Mouse (Mus musculus) spleen, adult 2 months (tissue): ENCODE data around the gene Flii. TPM values are rescaled to one million over a fixed set of nuclear protein-coding genes. Genes with fewer than 3 reads are reported as not detected.

Experiments used
- DNase-seq, 2 experiments: peaks; one replicate each; pipeline versions ENCODE4 v3.0.0 to v3.0.0-alpha.2; 2012 to 2021; ENCODE audit warnings: low spot score in 2 of 2, low read depth in 1 of 2
- H3K27ac ChIP-seq: fragments of 200-500 bp; 2 replicates; pipeline ENCODE4 v1.5.1; 2012; ENCODE audit warnings: low read length, inconsistent platforms; ENCODE audit not compliant: insufficient read depth
- H3K27me3 ChIP-seq: fragments of 200-500 bp; 2 replicates; pipeline ENCODE4 v1.6.1; 2012; ENCODE audit warnings: mild to moderate bottlenecking, moderate library complexity, low read length, inconsistent platforms; ENCODE audit not compliant: control insufficient read depth, insufficient read depth
- H3K36me3 ChIP-seq: fragments of 200-500 bp; 2 replicates; pipeline ENCODE4 v1.6.1; 2012; ENCODE audit warnings: mild to moderate bottlenecking, low read length, inconsistent platforms; ENCODE audit not compliant: control insufficient read depth, insufficient read depth
- H3K4me1 ChIP-seq: fragments of 200-500 bp; 2 replicates; pipeline ENCODE4 v1.6.1; 2011; ENCODE audit warnings: inconsistent platforms; ENCODE audit not compliant: control insufficient read depth, insufficient read depth, insufficient read length
- H3K4me3 ChIP-seq: fragments of 200-500 bp; 2 replicates; pipeline ENCODE4 v1.5.1; 2011; ENCODE audit warnings: mild to moderate bottlenecking, inconsistent platforms; ENCODE audit not compliant: insufficient read depth, insufficient read length; ENCODE audit errors: extremely low read depth
- CTCF ChIP-seq: fragments of 200-500 bp; IDR thresholded peaks from 2 replicates; pipeline ENCODE4 v1.5.1; 2011; ENCODE audit warnings: mild to moderate bottlenecking, inconsistent platforms; ENCODE audit not compliant: insufficient read depth, insufficient read length, insufficient replicate concordance; ENCODE audit errors: extremely low read depth
- POLR2A ChIP-seq: fragments of 200-500 bp; IDR thresholded peaks from 2 replicates; pipeline ENCODE4 v1.6.1; 2011; ENCODE audit warnings: low read depth, low read length, inconsistent platforms
- WGBS: fragments of 180-500 bp; shearing (Covaris S2); methylation state at CpG from one replicate; pipeline ENCODE4 v1.1.7; 2018; 5-methylcytosine and 5-hydroxymethylcytosine counted together
- polyA plus RNA-seq: library from polyadenylated mRNA; depleted of rRNA; stranded (reverse); fragments of >200 nt; gene quantifications from 2 replicates; pipeline ENCODE4 v1.2.3, GENCODE M21; 2012

The Flii gene
- polyA plus RNA-seq, 1 experiment = 164 TPM

DNA sequence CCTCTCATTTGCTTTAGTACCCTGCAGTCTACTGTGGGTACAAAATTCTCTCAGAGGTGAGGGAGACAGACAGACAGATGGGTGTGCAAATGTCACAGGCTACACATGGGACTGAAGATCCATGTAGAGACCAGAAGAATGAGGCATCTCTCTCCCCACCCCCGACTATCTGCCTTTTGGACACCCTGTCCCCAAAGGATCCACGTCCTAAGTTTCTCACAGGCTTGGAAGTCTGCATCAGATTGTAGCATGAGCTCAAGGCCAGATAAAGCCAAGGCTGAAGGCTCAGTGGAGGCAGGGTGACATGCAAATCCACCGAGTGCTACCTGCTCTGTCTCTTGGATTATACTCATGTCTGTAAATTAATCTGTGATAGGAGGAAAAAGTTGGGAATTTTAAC lies 9.4 kb upstream of the Flii start:
- WGBS = 87% methylated on average over 3 of the region's 3 CpGs
- Histone ChIP-seq H3K27me3 (no peaks in the 10 kb centered on the region), H3K27ac (no peak overlapping the region), H3K36me3 (peaks cover 6% of the 10 kb centered on the region), H3K4me3 (no peak overlapping the region), H3K4me1 (peaks cover 2% of the 10 kb centered on the region; the same call in 1 of the 2 replicates)
- TF ChIP-seq POLR2A (no peak), CTCF (no peak)
- DNase-seq = no peak

DNA sequence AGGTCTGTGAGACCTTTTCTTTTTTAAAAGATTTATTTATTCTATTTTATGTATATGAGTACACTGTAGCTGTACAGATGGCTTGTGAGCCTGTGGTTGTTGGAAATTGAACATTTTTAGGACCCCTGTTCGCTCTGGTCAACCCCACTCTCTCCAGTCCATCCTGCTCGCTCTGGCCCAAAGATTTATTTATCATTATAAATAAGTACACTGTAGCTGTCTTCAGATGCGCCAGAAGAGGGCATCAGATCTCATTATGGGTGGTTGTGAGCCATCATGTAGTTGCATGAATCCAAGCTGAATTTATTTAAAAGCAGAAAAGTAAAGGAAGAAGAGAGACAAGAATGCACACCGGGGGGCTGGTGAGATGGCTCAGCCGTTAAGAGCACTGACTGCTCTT lies 8.1 kb upstream of the Flii start:
- Histone ChIP-seq H3K4me1 (peaks cover 2% of the 10 kb centered on the region; the same call in 1 of the 2 replicates), H3K27ac (no peak overlapping the region), H3K27me3 (no peaks in the 10 kb centered on the region), H3K36me3 (peaks cover 9% of the 10 kb centered on the region), H3K4me3 (no peak overlapping the region)
- TF ChIP-seq POLR2A (no peak), CTCF (no peak)
- no peak for DNase-seq
- 82% methylated on average over 5 of the region's 5 CpGs for WGBS

DNA sequence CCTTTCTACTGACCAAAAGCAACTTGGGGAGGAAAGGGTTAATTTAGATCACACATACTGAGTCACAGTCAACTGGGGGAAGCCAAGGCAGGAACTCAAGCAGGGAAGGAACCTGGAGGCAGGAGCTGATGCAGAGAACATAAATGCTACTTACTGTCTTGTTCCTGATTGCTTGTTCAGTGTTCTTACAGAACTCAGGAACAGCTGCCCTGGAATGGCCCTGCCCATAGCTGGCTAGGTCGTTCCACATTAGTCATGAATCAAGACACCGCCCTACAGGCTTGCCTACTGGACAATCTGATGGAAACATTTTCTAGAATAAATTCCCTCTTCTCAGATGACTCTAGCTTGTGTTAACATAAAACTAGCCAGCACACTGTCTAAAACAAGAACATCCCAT lies 7.1 kb upstream of the Flii start:
- no peak for TF ChIP-seq POLR2A
- TF ChIP-seq CTCF = no peak
- Histone ChIP-seq H3K4me3 (no peak overlapping the region), H3K27me3 (no peaks in the 10 kb centered on the region), H3K36me3 (peaks cover 5% of the 10 kb centered on the region; the same call in 1 of the 2 replicates), H3K27ac (no peak overlapping the region), H3K4me1 (peaks cover 2% of the 10 kb centered on the region; the same call in 1 of the 2 replicates)
- no peak for DNase-seq
- 72% methylated on average over 2 of the region's 2 CpGs for WGBS

DNA sequence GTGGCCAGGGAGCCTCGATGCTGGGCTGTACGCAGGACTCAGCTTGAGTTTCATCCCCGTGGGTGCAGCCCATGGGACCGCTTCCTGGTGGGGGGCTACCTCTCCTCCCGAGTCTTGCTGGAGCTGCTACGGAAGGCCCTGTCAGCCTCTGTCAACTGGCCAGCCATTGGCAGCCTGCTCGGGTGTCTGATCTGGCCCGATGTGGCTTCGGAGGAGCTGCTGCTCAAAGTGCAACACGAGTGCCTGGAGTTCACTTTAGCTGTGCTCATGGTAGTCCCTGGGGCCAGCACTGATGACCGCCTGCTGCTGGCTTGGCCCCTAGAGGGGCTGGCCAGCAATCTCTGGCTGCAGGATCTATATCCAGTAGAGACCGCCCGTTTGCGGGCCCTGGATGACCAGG lies 4.2 kb upstream of the Flii start:
- no peaks in the 10 kb centered on the region for H3K27me3 ChIP-seq
- 93% methylated on average over 14 of the region's 14 CpGs for WGBS

DNA sequence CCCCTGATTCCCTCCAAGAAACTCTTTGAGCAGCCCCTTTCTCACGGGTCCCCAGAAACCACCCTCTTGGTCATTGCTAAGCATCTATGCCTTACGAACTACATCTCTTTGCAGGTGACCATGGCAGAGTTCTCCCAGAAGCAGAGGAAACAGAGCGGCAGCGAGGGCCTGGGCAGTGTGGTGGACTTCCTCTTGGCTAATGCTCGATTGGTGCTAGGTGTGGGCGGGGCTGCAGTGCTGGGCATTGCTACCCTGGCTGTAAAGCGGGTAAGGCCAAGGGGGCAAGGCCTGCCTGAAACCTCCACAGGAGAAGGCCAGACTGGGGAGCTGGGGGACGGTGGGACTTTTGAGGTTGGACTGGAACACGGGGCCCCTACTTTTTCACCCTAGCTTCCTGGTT lies 3.1 kb upstream of the Flii start:
- H3K36me3 ChIP-seq = peaks cover 5% of the 10 kb centered on the region; the same call in 1 of the 2 replicates
- TF ChIP-seq POLR2A (no peak), CTCF (no peak)
- WGBS = 88% methylated on average over 9 of the region's 9 CpGs
- no peak for DNase-seq
- H3K4me3 ChIP-seq = no peak overlapping the region
- no peak overlapping the region for H3K27ac ChIP-seq
- H3K4me1 ChIP-seq = peaks cover 12% of the 10 kb centered on the region; the same call in 1 of the 2 replicates
- H3K27me3 ChIP-seq = no peaks in the 10 kb centered on the region

More for the DNA sequence above, 4.2 kb upstream of the Flii start:
- TF ChIP-seq CTCF (no peak), POLR2A (no peak)
- H3K36me3 ChIP-seq = peaks cover 5% of the 10 kb centered on the region; the same call in 1 of the 2 replicates
- H3K4me1 ChIP-seq = peaks cover 7% of the 10 kb centered on the region; the same call in 1 of the 2 replicates
- H3K27ac ChIP-seq = no peak overlapping the region
- H3K4me3 ChIP-seq = no peak overlapping the region
- no peak for DNase-seq

DNA sequence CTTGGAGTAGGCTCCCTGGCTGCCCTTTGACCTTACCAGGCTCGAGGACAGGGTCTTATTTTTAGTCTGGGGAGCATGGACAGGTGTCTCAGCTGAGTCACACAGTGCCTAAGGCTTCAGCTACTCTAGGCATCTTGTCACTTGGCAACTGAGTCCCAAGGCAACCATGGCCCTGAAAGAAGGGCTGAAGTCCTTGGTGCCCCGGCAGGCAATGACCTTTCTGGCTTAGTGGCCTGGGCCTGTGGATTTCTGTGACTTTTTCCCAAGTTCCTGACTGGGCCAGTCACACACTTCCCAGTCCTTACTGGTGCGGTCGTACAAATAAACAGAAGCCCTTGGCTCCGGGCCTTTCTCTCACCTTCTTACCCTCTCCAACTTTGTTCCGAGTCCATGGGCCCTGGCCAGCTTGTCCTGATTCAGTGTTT lies 2.2 kb upstream of the Flii start:
- DNase-seq = no peak
- 79% methylated on average over 6 of the region's 6 CpGs for WGBS
- Histone ChIP-seq H3K4me3 (no peak overlapping the region), H3K4me1 (peaks cover 12% of the 10 kb centered on the region; the same call in 1 of the 2 replicates), H3K36me3 (peaks cover 5% of the 10 kb centered on the region; the same call in 1 of the 2 replicates), H3K27ac (no peak overlapping the region), H3K27me3 (no peaks in the 10 kb centered on the region)
- no peak for TF ChIP-seq POLR2A
- no peak for TF ChIP-seq CTCF

DNA sequence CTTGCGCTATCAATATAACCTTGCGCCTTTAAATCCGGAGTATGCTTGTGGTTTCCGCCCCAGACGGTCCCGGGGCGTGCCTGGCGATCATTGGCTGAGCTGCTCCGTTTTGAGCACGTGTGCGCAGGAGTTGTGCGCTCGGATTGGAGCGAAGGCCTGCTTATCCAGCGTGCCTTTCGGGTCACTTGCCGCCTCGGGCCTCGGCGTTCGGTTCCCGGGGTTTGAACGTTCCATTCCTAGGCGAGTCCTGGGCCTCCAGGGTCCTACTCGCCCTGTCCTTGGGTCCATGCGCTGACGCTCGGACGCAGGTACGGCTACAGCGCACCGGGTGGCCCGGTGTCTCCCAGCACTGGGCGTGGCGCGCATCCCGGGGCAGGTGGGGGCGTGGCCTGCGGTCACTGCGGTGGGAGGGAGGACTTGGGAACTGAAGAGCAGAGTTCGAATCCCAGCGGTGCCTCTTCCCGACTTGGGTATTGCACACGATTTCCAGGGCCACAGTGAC lies 1.2 kb upstream of the Flii start, which contains the start of gene Mief2:
Gene Mief2, plus strand, starts transcription at position 139 of the 502 bp plus-strand sequence.
- Histone ChIP-seq H3K27ac (peak within 1 kb of the TSS; percentile 93), H3K4me1 (peaks cover 12% of the 10 kb centered on the region; the same call in 1 of the 2 replicates), H3K27me3 (no peaks in the 10 kb centered on the region), H3K36me3 (peaks cover 7% of the 10 kb centered on the region; the same call in 1 of the 2 replicates), H3K4me3 (peak within 1 kb of the TSS; percentile 99)
- WGBS = under 1% methylated on average over 44 of the region's 44 CpGs
- TF ChIP-seq POLR2A (peak; percentile 31; the same call in 1 of the 2 replicates), CTCF (no peak)
- peak; percentile 90 to 92 for DNase-seq
